Mouse (Mus musculus) bone marrow, adult 2 months (tissue): ENCODE measurements around the gene Rcan1. TPM values are rescaled to one million over a fixed set of nuclear protein-coding genes. Genes with fewer than 3 reads are reported as not detected.

Experiments
- H3K27ac ChIP-seq: fragments of 200-500 bp; 2 replicates; pipeline ENCODE4 v1.5.1; 2012; ENCODE audit warnings: low read depth, mild to moderate bottlenecking, control low read depth, inconsistent platforms, low read length; ENCODE audit not compliant: control insufficient read depth, poor library complexity, insufficient read depth
- H3K4me1 ChIP-seq: fragments of 200-500 bp; 2 replicates; pipeline ENCODE4 v1.6.1; 2011; ENCODE audit warnings: low read length; ENCODE audit not compliant: control insufficient read depth, insufficient read depth
- H3K4me3 ChIP-seq: fragments of 200-500 bp; replicated peaks from 2 replicates; pipeline ENCODE3; 2011; ENCODE audit warnings: mild to moderate bottlenecking, low read depth, low read length, control low read depth; ENCODE audit not compliant: control insufficient read depth
- CTCF ChIP-seq: fragments of 200-500 bp; IDR thresholded peaks from 2 replicates; pipeline ENCODE4 v1.5.1; 2011; ENCODE audit warnings: low read length, control low read depth; ENCODE audit not compliant: control insufficient read depth, insufficient read depth
- POLR2A ChIP-seq: fragments of 200-500 bp; IDR thresholded peaks from 2 replicates; pipeline ENCODE4 v1.6.1; 2011; ENCODE audit warnings: low read depth, mild to moderate bottlenecking, control low read depth, low read length, borderline replicate concordance; ENCODE audit not compliant: control insufficient read depth
- WGBS: fragments of 180-500 bp; shearing (Covaris S2); methylation state at CpG from one replicate; pipeline ENCODE4 v1.1.7; 2018; 5-methylcytosine and 5-hydroxymethylcytosine counted together
- polyA plus RNA-seq: library from polyadenylated mRNA; stranded (reverse); fragments of >200 nt; gene quantifications from 2 replicates; pipeline ENCODE4 v1.2.4, GENCODE M21; 2011; ENCODE audit warnings: low replicate concordance; ENCODE audit not compliant: missing spikeins, insufficient read depth, insufficient read length

Gene Rcan1
- polyA plus RNA-seq, 1 experiment, result 9.5 TPM

GRCm38 (mm10) chr16:92503105-92503504 is 32.4 kb upstream of the Rcan1 start:
- no peak for TF ChIP-seq CTCF
- TF ChIP-seq POLR2A, result no peak
- WGBS, result 68% methylated on average over 5 of the region's 5 CpGs

GRCm38 (mm10) chr16:92500534-92500933 is 29.9 kb upstream of the Rcan1 start:
- Histone ChIP-seq H3K4me3 (no peak overlapping the region), H3K4me1 (no peaks in the 10 kb centered on the region), H3K27ac (no peak overlapping the region)
- TF ChIP-seq CTCF (no peak), POLR2A (no peak)
- 82% methylated on average over 8 of the region's 8 CpGs for WGBS

More at GRCm38 (mm10) chr16:92503105-92503504, 32.4 kb upstream of the Rcan1 start:
- Histone ChIP-seq H3K4me3 (no peak overlapping the region), H3K27ac (no peak overlapping the region), H3K4me1 (no peaks in the 10 kb centered on the region)

GRCm38 (mm10) chr16:92499324-92499723 is 28.7 kb upstream of the Rcan1 start:
- Histone ChIP-seq H3K27ac (no peak overlapping the region), H3K4me1 (no peaks in the 10 kb centered on the region), H3K4me3 (no peak overlapping the region)
- WGBS, result 35% methylated on average over 15 of the region's 15 CpGs
- no peak for TF ChIP-seq CTCF
- TF ChIP-seq POLR2A, result no peak

GRCm38 (mm10) chr16:92498589-92498981 is 27.9 kb upstream of the Rcan1 start:
- Histone ChIP-seq H3K4me1 (no peaks in the 10 kb centered on the region), H3K4me3 (no peak overlapping the region), H3K27ac (no peak overlapping the region; the same call in 1 of the 2 replicates)
- TF ChIP-seq POLR2A (no peak), CTCF (no peak)
- WGBS, result under 1% methylated on average over 34 of the region's 34 CpGs

GRCm38 (mm10) chr16:92497851-92498588 is 27.4 kb upstream of the Rcan1 start:
- H3K4me3 ChIP-seq, result no peak overlapping the region
- WGBS, result 8% methylated on average over 26 of the region's 26 CpGs

GRCm38 (mm10) chr16:92489356-92489755 is 18.7 kb upstream of the Rcan1 start:
- 61% methylated on average over 9 of the region's 9 CpGs for WGBS
- H3K27ac ChIP-seq, result no peak overlapping the region
- H3K4me1 ChIP-seq, result no peaks in the 10 kb centered on the region
- TF ChIP-seq POLR2A (no peak), CTCF (no peak)
- no peak overlapping the region for H3K4me3 ChIP-seq

More at GRCm38 (mm10) chr16:92497851-92498588, 27.4 kb upstream of the Rcan1 start:
- no peak overlapping the region; the same call in 1 of the 2 replicates for H3K27ac ChIP-seq
- H3K4me1 ChIP-seq, result no peaks in the 10 kb centered on the region
- TF ChIP-seq CTCF (no peak), POLR2A (no peak)

GRCm38 (mm10) chr16:92488456-92488855 is 17.8 kb upstream of the Rcan1 start:
- no peak overlapping the region for H3K27ac ChIP-seq
- H3K4me1 ChIP-seq, result no peaks in the 10 kb centered on the region
- TF ChIP-seq CTCF (no peak), POLR2A (no peak)
- 84% methylated on average over 5 of the region's 5 CpGs for WGBS
- no peak overlapping the region for H3K4me3 ChIP-seq

- TF ChIP-seq CTCF, result peak; percentile 34; the same call in 1 of the 2 replicates
- no peak for TF ChIP-seq POLR2A
- 55% methylated on average over 4 of the region's 4 CpGs for WGBS
- H3K4me3 ChIP-seq, result no peak overlapping the region
- H3K4me1 ChIP-seq, result no peaks in the 10 kb centered on the region
- H3K27ac ChIP-seq, result no peak overlapping the region
These were observed 16.8 kb upstream of the Rcan1 start for GRCm38 (mm10) chr16:92487489-92487888.
